Mouse (Mus musculus) inflammation-experienced regulatory T-cells (primary cell): ENCODE measurements around the gene Uhrf1bp1l. TPM values are rescaled to one million over a fixed set of nuclear protein-coding genes. Genes with fewer than 3 reads are reported as not detected.

ENCODE experiments used
- polyA plus RNA-seq, 2 experiments: library from polyadenylated mRNA; unstranded; fragments of 100-300 nt; shearing (Covaris generic); gene quantifications; one replicate each; pipeline ENCODE4 v1.2.1; 2017

Gene Uhrf1bp1l
- 10 to 100 TPM; 25.7 to 39.0 TPM for polyA plus RNA-seq

GRCm38 (mm10) chr10:89744871-89745665, at the start of gene Uhrf1bp1l:
Gene Uhrf1bp1l (plus strand): TSS chr10:89744991.

GRCm38 (mm10) chr10:89732001-89732794, 12.6 kb upstream of the Uhrf1bp1l start, which contains the start of gene Actr6:
Gene Actr6 (minus strand): TSS chr10:89732295.

Other genes with a start within 250 kb of the Uhrf1bp1l start
- gene Nr1h4, start 211.4 kb upstream of the Uhrf1bp1l start, polyA plus RNA-seq, result under 1 TPM in 1 of 2 experiments, not detected in 1; 0.23 TPM
- under 1 TPM; 0.13 to 0.33 TPM for gene Slc17a8, start 123.7 kb upstream of the Uhrf1bp1l start, polyA plus RNA-seq
- 10 to 100 TPM; 13.3 to 15.6 TPM for gene Scyl2, start 58.7 kb upstream of the Uhrf1bp1l start, polyA plus RNA-seq
- gene Actr6, start 12.7 kb upstream of the Uhrf1bp1l start, polyA plus RNA-seq, result 10 to 100 TPM; 29.5 to 49.8 TPM
- 1 to 10 TPM in 1 of 2 experiments, under 1 TPM in 1; 0.78 to 1.3 TPM for gene Anks1b, start 128.5 kb downstream of the Uhrf1bp1l start, polyA plus RNA-seq